Mouse (Mus musculus): ENCODE measurements at regions not wholly inside any gene's neighbourhood (a gene's known extent, or its start where the extent isn't known, plus 50 kb on each side); places are given as distances from the start of the nearest gene placed in this dataset.

GRCm38 (mm10) chr19:32937591-32937990, 180.3 kb downstream of the Pten start:
- no peak for DNase-seq (ENCODE audit: extremely low read depth, insufficient read length, low spot score)

DNA sequence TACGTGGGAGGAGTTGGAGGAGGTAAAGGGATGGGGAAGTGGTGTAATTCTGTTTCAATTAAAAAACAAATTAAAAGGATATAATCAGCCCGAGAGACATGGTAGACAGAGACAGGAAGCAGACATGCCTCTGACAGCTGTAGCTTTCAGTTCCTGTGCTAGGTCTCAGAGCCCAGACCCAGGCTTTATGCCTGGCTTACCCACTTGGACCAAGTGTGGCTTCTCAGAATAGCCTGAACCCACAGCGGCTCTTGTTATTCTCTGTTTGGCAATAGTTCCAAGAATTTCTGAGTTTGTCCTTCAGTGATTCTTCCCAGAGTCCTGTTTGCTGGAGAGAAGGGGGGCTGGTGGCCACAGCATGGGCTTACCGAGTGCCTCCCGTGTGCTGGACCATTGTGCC, 182.4 kb downstream of the Pten start:
- DNase-seq (ENCODE audit: extremely low read depth, insufficient read length, low spot score) = no peak

DNA sequence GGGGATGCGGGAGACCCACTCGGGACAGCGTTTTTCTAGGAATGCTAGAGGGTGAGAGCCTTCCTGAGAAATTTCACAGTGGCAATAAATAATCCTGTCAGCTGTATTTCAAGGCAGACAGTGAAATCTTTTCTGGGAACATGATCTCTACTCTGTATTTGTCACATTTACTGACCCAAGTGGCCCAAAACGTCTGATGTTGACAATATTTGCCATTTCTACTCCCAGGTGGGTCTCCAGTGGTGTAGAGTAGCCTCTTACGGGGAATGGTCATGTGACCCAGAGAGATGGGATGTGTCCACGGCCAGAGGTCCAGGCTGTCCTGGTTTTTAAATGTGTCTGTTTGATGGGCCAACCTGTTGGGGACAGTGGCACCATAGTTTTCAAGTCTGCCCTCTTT, 183.5 kb downstream of the Pten start:
- no peak for DNase-seq (ENCODE audit: extremely low read depth, insufficient read length, low spot score)

DNA sequence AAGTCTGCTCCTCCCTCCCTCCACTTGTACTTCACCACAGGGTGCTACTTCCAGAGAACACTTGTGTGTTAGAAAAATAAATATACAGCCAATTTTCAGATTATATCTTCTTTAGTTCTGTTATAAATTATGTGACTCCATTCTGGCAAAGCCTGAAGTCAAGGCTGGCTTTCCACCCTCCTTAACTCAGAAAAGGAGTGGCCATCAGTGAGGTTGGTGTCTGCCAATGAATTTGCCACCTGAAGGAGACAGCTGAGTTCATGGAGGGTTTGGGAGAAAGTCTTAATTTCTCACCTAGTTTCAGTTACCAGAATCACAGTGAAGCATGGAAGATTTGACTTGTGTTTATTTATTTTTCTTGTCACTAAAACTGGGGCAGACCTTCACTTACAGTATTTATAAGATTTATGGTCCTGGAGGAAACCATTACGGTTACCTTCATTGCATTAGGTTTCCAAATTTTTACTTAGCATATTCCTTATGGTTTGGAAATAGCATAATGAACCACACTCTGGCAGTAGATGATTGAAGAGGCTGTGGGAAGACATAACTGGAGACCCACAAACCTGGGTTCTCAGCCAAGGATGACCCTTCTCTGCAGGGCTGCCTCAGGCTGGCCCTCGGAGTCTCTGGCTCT, 186.4 kb downstream of the Pten start:
- DNase-seq (ENCODE audit: extremely low read depth, insufficient read length, low spot score) = no peak

DNA sequence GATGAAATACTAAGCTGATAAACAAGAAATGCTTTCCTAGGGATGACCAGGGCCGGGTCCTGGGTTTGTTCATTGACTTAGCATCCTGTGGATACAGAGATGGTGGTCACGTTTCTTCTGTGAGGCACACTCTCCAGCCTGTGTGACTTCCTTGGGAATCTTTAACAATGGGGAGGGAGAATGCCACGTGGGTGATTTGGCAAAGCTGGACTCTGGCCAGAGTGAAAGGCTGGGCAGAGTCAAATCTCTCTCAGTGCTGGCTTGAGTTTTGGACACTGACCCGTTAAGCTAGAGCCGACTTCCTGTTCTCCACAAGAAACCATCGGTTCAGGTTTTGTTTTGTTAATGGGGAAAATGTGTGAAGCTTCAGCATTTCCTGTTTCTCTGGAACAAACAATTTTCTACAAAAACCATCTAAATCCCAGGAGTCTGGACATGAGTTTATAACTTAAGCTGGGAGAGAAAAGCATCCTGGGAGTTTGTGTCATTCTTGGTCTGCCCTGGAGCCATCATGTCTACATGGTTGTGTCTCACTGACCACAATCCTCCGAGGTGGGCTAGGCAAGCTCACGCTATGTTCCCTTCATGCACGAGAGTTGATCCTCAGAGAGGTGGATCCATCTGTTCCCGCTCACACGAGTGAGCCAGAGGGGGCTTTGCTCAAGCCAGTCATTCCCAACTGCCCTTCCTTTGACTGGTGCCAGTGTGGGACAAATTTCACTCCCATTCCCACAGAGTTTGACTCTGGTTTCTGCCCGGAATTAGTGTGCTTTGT, 190.0 kb downstream of the Pten start:
- no peak for DNase-seq (ENCODE audit: extremely low read depth, insufficient read length, low spot score)

GRCm38 (mm10) chr19:32950252-32950651, 193.0 kb downstream of the Pten start:
- DNase-seq (ENCODE audit: extremely low read depth, insufficient read length, low spot score) = no peak

DNA sequence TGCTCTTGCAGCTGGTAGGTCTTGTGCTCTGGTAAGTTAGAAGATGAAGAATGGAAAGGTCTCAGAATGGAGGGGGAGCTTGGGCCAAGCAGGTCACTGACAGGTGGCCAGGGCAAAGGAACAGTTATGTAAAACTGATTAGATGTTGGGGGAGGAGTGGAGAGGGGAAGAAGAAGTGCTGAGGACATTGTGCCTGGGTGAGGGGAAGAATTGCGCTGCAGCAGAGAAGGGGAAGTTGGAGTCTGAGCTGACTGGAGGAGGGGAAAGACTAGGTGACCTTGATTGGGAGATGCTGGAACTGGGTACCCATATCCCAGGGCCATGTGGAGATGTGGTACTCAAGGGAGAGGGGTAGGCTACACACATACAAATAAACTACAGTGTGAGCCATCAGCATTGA, 193.5 kb downstream of the Pten start:
- no peak for DNase-seq (ENCODE audit: extremely low read depth, insufficient read length, low spot score)

DNA sequence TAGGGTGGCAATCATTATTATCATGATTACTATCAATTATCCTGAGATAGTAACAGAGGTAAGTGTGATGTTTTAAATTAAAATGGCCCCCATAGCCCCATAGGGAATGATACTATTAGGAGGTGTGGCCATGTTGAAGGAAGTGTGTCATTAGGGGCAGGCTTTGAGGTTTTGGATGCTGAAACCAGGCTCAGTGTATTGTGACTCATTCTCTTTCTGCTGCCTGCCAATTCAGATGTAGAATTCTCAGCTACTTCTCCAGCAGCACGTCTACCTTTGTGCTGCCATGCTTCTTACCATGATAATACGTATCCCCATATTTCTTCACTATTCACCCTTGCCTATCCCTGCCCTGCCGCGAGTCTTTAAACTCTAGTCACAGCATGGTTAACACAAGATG, 195.1 kb downstream of the Pten start:
- DNase-seq (ENCODE audit: extremely low read depth, insufficient read length, low spot score) = peak; percentile 58

DNA sequence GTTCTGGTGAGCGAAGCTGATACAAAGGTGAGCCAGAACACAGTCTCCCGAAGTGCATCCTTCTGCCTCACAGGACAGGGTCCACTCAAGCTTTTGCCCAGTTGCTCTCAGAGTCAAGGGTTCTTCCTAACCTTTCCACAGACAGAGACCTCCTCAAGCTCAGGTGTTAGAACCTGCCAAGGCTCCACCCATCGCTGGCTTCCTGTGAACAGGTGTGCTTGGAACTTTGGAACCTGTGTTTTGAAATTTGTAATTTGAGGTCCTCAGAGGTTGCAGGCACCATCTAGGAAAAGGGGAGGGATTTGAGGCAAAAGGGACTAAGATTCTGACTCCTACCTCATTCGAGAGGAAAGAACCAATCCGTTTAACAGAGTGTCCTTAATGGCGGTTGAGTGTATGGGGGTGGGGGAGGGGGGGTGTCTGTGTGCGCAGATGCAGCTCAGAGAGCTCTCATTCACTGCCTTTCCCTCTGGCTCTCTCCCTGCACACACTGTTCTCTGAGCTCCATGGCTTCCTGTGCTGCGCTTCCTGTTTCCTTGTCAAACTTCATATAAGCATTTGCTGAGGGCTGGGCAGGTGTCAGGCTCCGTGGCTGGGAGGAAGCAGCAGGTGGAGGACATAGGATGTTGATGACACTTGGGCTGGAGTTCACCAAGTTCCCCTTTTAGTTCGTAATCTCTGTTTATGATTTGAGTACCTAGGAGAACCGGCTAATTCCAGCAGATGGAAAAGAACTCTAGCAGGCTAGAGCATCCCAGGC, 195.8 kb downstream of the Pten start:
- no peak for DNase-seq (ENCODE audit: extremely low read depth, insufficient read length, low spot score)

DNA sequence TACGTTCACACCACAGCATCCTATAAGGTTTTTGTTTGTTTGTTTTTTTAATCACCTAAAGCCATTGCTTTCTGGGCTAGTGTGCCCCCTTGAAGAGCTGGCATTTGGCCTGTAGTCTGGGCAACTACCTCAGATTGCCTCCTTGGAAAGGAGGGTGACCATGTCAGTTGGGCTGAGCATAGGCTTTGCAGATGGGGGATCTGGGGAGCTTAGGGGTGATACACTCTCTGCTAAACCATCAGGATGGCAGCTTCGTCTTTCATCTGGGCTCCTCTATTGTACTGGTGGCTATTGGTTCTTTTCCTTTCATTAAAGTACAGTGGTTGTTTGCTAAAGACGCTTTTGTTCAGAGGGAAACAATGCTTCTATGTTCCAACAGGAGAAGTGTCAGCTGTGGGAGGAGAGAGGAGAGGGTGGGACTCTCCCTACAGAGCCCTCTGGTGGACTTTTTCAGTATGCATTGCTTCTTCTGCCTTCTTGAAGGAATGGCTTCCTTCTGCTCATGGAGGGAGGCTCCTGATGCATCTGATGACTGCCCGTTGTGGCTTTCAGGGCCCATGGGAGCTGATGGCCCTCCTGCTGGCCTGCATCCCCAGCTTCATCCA, 196.8 kb downstream of the Pten start:
- peak; percentile 28 for DNase-seq (ENCODE audit: extremely low read depth, insufficient read length, low spot score)

GRCm38 (mm10) chr19:32954942-32955341, 197.6 kb downstream of the Pten start:
- DNase-seq (ENCODE audit: extremely low read depth, insufficient read length, low spot score) = no peak

DNA sequence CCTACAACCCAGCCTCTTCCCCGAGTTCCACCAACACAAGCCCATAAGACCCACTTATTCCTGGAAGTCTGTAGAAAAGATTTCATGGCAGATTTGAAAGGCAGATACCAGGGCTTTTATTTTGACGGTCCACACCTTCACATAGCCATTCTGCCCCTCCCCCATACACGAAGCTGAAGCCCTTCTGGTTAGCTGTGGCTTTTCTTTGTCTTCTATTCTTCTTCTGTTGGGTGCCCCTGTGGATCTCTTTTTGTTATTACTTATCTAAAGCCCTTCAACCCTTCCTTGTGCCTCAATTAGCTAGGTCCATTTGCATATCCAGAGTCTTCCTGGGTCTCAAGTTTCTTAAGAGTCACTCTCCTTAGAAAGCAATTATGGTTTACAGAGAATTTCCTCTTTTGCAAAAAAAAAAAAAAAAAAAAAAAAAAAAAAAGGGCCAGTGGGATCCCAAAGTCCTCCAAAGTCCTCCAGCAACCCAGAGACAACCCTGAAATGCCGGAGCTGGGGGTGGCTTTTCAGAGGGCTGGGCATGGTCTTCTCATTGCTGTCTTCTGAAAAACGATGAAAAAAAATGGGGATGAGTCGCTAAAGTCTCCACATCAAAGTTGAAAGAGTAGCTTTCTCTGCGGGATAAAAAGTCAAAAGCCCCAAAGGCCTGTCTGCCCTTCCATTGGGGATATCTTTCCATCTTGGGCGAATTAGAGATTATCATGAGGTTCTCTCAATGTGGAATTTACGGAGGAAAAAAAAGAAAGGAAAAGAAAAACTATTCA, 199.0 kb downstream of the Pten start:
- DNase-seq (ENCODE audit: extremely low read depth, insufficient read length, low spot score) = no peak

- no peak for DNase-seq (ENCODE audit: extremely low read depth, insufficient read length, low spot score)
Measured at GRCm38 (mm10) chr19:32956916-32957558, 199.7 kb downstream of the Pten start.

- DNase-seq (ENCODE audit: extremely low read depth, insufficient read length, low spot score) = no peak
Measured at GRCm38 (mm10) chr19:32958276-32958675, 201.0 kb downstream of the Pten start.

- no peak for DNase-seq (ENCODE audit: extremely low read depth, insufficient read length, low spot score)
Measured at GRCm38 (mm10) chr19:32958791-32959190, 201.5 kb downstream of the Pten start.

GRCm38 (mm10) chr19:32959844-32960195, 202.5 kb downstream of the Pten start:
- no peak for DNase-seq (ENCODE audit: extremely low read depth, insufficient read length, low spot score)

- DNase-seq (ENCODE audit: extremely low read depth, insufficient read length, low spot score) = no peak
Measured at GRCm38 (mm10) chr19:32960196-32960947, 203.1 kb downstream of the Pten start.

GRCm38 (mm10) chr19:32961525-32961924, 204.2 kb downstream of the Pten start:
- no peak for DNase-seq (ENCODE audit: extremely low read depth, insufficient read length, low spot score)

DNA sequence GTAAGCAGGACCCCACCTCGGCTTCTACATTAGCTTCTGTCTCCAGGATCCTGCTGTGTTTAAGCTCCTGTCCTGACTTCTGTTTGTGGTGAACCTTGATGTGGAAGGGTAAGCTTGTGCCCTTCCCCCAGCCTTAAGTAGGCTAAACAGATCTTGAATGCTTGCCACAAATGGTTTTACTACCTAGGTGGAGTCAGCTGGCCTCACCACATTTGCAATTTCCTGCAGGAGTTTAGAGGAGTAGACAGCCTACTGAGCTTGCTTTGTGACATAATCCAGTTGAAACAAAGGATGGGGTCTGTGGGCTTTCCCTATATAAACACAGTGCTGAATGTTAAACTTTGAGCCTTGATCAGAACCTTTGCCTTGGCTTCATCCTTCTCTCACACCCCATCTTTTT, 206.7 kb downstream of the Pten start:
- no peak for DNase-seq (ENCODE audit: extremely low read depth, insufficient read length, low spot score)
